Mouse (Mus musculus): ENCODE measurements around the gene Churc1. TPM values are rescaled to one million over a fixed set of nuclear protein-coding genes. Genes with fewer than 3 reads are reported as not detected.
"Not testable (repeated sequence)": the region's sequence is repeated elsewhere in the genome, so short reads cannot be mapped to it uniquely, and the experiment has no call there.

Gene Churc1
- polyA plus RNA-seq, 1 experiment from 2014 or later: 69.8 TPM

DNA sequence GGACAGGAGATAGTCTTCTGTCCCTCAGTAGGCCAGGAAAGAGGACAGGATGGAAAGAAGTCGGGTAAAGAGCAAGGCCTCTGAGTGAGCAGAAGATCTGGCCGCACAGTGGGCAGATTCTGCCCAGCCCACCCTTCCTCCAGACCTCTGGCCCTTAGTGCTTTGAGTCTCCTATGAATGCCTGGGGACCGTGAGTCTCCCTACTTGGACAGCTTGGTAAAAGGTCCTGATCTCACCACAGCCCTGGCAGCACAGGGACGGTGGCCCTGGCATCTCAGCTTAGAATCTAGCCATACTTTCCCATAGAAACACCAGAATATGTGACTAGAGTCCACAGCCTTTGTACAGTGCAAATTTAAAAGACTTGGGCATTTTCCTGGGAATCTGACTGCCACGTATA lies 14.6 kb downstream of the Churc1 start:
- Histone ChIP-seq H3K36me3 (replicated peaks; ENCODE audit: control insufficient read depth, insufficient read depth, low read depth, low read length) (no peaks in the 10 kb centered on the region), H3K4me1 (ENCODE audit: control insufficient read depth, insufficient read depth, low read length) (no peaks in the 10 kb centered on the region), H3K27ac (replicated peaks; ENCODE audit: low read depth, low read length) (no peak overlapping the region), H3K27me3 (ENCODE audit: control insufficient read depth, insufficient read depth, low read length) (no peaks in the 10 kb centered on the region), H3K9me3 (replicated peaks; ENCODE audit: control insufficient read depth, low read length) (no peaks in the 10 kb centered on the region), H3K4me2 (ENCODE audit: low read depth, low read length) (no peak overlapping the region), H3K9ac (replicated peaks; ENCODE audit: low read length) (no peak overlapping the region), H3K4me3 (ENCODE audit: low read depth, low read length) (no peak overlapping the region)
- ATAC-seq (replicated peaks; ENCODE audit: insufficient number of reproducible peaks, low FRiP score, low TSS enrichment, low read depth): no peak
- 81% methylated on average over 5 of the region's 5 CpGs for WGBS
- DNase-seq (ENCODE audit: low spot score): no peak

DNA sequence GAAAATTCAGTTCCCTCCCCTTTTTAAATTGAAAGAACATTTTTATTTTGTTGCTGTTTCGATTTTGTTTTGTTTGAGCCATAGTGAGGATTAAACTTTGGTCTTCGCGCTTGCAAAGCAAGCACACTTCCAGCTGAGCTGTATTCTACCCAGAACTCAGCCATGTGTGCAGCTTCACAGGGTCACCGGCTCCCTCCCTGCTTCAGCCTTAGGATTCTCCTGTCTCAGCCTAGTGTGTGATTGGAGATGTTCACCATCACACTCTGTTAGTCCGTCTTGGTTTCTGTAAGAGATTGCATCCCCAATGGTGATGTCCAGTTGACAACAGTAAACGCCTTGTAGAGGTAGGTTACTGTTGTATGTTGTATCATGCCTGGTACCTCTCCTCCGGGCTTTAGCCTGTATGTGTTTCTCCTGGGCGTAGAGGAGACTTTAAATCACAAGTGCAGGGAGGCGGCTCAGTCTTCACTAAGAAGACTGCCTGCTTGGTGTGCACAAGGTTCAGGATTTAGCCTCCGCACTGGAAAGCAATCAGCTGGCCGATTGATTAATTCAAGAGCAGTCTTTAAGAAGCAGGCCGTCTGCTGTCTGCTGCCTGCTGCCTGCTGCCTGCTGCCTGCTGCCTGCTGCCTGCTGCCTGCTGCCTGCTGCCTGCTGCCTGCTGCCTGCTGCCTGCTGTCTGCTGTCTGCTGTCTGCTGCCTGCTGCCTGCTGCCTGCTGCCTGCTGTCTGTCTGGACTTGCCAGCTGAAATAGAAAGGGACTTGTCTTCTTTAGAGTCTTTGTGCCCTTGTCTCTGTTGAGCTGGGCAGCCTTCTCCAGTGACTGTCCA lies 15.5 kb downstream of the Churc1 start:
- H3K36me3 ChIP-seq (replicated peaks; ENCODE audit: control insufficient read depth, insufficient read depth, low read depth, low read length): no peaks in the 10 kb centered on the region
- H3K4me3 ChIP-seq (ENCODE audit: low read depth, low read length): no peak overlapping the region
- ATAC-seq (replicated peaks; ENCODE audit: insufficient number of reproducible peaks, low FRiP score, low TSS enrichment, low read depth) (no peak), DNase-seq (ENCODE audit: low spot score) (no peak)
- 75% methylated on average over 12 of the region's 12 CpGs for WGBS
- H3K4me1 ChIP-seq (ENCODE audit: control insufficient read depth, insufficient read depth, low read length): no peaks in the 10 kb centered on the region
- H3K27me3 ChIP-seq (ENCODE audit: control insufficient read depth, insufficient read depth, low read length): no peaks in the 10 kb centered on the region
- no peaks in the 10 kb centered on the region for H3K9me3 ChIP-seq (replicated peaks; ENCODE audit: control insufficient read depth, low read length)
- no peak overlapping the region for H3K9ac ChIP-seq (replicated peaks; ENCODE audit: low read length)
- no peak overlapping the region for H3K27ac ChIP-seq (replicated peaks; ENCODE audit: low read depth, low read length)
- H3K4me2 ChIP-seq (ENCODE audit: low read depth, low read length): no peak overlapping the region

DNA sequence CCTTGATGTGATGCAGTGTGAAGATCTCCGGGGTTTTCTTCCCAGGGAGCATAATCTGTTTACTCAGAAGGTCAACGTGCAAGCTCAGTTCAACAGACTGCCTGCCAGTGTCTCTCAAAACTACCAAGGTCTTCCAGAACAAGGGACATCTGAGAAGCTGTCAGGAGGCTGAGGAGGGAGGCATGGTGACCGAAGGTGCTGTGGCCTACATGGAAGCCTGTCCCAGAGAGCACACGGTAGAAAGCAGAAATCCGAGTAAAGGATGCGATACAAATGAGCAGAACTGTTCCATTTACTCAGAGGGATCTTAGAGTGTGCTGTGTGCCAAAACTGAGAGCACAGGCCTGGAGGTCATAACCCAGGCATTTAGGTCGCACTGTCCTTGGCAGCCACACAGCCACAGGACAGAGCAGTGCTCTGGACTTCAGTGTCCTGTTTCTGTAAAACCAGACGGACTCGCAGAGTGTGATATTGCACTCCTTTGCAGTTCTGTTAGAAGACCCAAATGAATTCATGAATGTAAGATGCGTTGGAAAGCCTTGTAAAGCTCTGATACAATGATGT lies 18.8 kb downstream of the Churc1 start:
- Histone ChIP-seq H3K9me3 (replicated peaks; ENCODE audit: control insufficient read depth, low read length) (no peaks in the 10 kb centered on the region), H3K4me1 (ENCODE audit: control insufficient read depth, insufficient read depth, low read length) (no peaks in the 10 kb centered on the region), H3K4me2 (ENCODE audit: low read depth, low read length) (no peak overlapping the region), H3K9ac (replicated peaks; ENCODE audit: low read length) (no peak overlapping the region), H3K27me3 (ENCODE audit: control insufficient read depth, insufficient read depth, low read length) (no peaks in the 10 kb centered on the region), H3K4me3 (ENCODE audit: low read depth, low read length) (no peak overlapping the region), H3K36me3 (replicated peaks; ENCODE audit: control insufficient read depth, insufficient read depth, low read depth, low read length) (no peaks in the 10 kb centered on the region), H3K27ac (replicated peaks; ENCODE audit: low read depth, low read length) (no peak overlapping the region)
- WGBS: 67% methylated on average over 10 of the region's 10 CpGs
- DNase-seq (ENCODE audit: low spot score) (no peak), ATAC-seq (replicated peaks; ENCODE audit: insufficient number of reproducible peaks, low FRiP score, low TSS enrichment, low read depth) (no peak)

DNA sequence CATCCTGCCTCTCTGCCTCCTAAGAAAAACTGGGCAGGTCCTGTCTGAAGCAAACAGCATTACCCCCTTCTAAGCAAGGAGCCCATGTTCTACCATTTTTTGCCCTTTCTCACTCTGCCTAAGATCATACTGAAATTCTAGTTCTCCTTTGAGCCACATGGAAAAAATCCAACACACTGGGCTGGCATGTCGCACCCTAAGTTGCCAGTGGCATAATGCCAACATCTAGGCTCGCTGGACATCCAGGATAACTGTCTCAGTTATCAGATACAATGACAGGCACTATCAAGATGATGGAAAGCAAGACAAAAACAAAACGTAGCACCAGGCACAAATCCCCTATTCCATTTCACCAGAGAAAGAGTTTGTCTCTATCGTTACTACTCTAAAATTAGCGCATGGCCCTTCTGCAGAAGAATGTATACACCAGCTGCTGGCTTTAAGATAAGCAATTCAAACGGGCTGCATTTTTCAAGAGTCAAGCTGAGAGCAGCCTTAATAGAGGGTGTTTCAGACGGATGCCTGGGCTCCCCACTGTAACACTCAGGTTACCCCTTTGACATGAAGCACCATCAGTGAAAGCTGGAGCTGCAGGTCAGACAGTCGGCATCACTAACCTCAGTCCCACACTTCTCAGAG lies 25.2 kb downstream of the Churc1 start:
- no peak for ATAC-seq (replicated peaks; ENCODE audit: insufficient number of reproducible peaks, low FRiP score, low TSS enrichment, low read depth)
- H3K9me3 ChIP-seq (replicated peaks; ENCODE audit: control insufficient read depth, low read length): no peaks in the 10 kb centered on the region
- H3K27ac ChIP-seq (replicated peaks; ENCODE audit: low read depth, low read length): no peak overlapping the region
- H3K27me3 ChIP-seq (ENCODE audit: control insufficient read depth, insufficient read depth, low read length): no peaks in the 10 kb centered on the region
- no peak for DNase-seq (ENCODE audit: low spot score)
- WGBS: 68% methylated on average over 8 of the region's 8 CpGs
- H3K4me3 ChIP-seq (ENCODE audit: low read depth, low read length): no peak overlapping the region
- no peak overlapping the region for H3K9ac ChIP-seq (replicated peaks; ENCODE audit: low read length)
- no peaks in the 10 kb centered on the region for H3K4me1 ChIP-seq (ENCODE audit: control insufficient read depth, insufficient read depth, low read length)
- no peaks in the 10 kb centered on the region for H3K36me3 ChIP-seq (replicated peaks; ENCODE audit: control insufficient read depth, insufficient read depth, low read depth, low read length)
- no peak overlapping the region for H3K4me2 ChIP-seq (ENCODE audit: low read depth, low read length)

DNA sequence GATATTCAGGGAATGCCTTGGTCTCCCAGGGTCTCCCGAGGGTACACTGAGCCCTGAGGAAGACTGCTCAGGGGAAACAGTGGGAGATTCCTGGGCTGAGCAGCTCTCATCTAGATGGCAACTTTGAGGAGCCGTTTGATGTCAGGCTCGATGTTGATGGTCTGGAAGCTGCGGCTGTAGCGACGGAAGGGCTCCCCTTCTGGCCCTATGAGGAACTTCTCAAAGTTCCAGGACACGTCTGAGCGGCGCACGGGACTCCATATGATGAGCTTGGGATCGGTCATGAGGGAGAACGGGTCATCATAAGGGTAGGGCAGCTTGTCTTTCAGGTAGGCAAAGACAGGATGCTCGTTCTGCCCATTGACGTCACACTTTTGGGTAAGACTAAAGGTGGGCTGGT lies 27.2 kb downstream of the Churc1 start:
- not testable (repeated sequence) for ATAC-seq (replicated peaks; ENCODE audit: insufficient number of reproducible peaks, low FRiP score, low TSS enrichment, low read depth)
- WGBS: 45% methylated on average over 14 of the region's 14 CpGs

DNA sequence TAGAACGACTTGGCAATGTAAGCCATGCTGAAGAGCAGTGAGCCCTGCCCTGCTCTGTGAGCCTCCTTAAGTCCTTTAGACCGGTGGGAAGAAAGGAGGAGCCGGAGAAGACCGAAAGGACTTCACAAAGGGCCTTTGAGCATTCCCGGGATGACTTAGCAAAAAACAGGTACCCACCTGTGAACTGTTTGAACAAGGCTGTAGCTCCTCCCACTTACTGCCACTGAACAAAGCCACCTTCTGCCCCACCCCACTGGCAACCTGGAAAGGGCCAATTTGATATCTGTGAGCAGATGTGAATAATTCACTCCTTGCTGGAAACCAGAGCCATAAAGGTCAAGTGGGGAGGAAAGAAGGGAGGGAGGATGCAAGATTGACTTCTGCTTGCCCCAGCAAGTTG lies 30.0 kb downstream of the Churc1 start, which contains the start of gene Gpx2:
TSS of gene Gpx2 (minus strand) at position 205 of the 400 bp plus-strand sequence.
- Histone ChIP-seq H3K4me2 (ENCODE audit: low read depth, low read length) (no peak within 1 kb of the TSS), H3K9ac (replicated peaks; ENCODE audit: low read length) (no peak within 1 kb of the TSS), H3K4me3 (ENCODE audit: low read depth, low read length) (no peak within 1 kb of the TSS), H3K27ac (replicated peaks; ENCODE audit: low read depth, low read length) (no peak within 1 kb of the TSS), H3K9me3 (replicated peaks; ENCODE audit: control insufficient read depth, low read length) (no peaks in the 10 kb centered on the region), H3K36me3 (replicated peaks; ENCODE audit: control insufficient read depth, insufficient read depth, low read depth, low read length) (no peaks in the 10 kb centered on the region), H3K4me1 (ENCODE audit: control insufficient read depth, insufficient read depth, low read length) (no peaks in the 10 kb centered on the region), H3K27me3 (ENCODE audit: control insufficient read depth, insufficient read depth, low read length) (no peaks in the 10 kb centered on the region)
- DNase-seq (ENCODE audit: low spot score) (no peak), ATAC-seq (replicated peaks; ENCODE audit: insufficient number of reproducible peaks, low FRiP score, low TSS enrichment, low read depth) (no peak)
- 67% methylated on average over 5 of the region's 5 CpGs for WGBS

More for the DNA sequence above, 27.2 kb downstream of the Churc1 start:
- DNase-seq (ENCODE audit: low spot score); H3K4me3 ChIP-seq (ENCODE audit: low read depth, low read length); H3K4me2 ChIP-seq (ENCODE audit: low read depth, low read length); H3K4me1 ChIP-seq (ENCODE audit: control insufficient read depth, insufficient read depth, low read length); H3K27ac ChIP-seq (replicated peaks; ENCODE audit: low read depth, low read length); H3K9ac ChIP-seq (replicated peaks; ENCODE audit: low read length); H3K36me3 ChIP-seq (replicated peaks; ENCODE audit: control insufficient read depth, insufficient read depth, low read depth, low read length); H3K27me3 ChIP-seq (ENCODE audit: control insufficient read depth, insufficient read depth, low read length); H3K9me3 ChIP-seq (replicated peaks; ENCODE audit: control insufficient read depth, low read length): not testable (repeated sequence)

DNA sequence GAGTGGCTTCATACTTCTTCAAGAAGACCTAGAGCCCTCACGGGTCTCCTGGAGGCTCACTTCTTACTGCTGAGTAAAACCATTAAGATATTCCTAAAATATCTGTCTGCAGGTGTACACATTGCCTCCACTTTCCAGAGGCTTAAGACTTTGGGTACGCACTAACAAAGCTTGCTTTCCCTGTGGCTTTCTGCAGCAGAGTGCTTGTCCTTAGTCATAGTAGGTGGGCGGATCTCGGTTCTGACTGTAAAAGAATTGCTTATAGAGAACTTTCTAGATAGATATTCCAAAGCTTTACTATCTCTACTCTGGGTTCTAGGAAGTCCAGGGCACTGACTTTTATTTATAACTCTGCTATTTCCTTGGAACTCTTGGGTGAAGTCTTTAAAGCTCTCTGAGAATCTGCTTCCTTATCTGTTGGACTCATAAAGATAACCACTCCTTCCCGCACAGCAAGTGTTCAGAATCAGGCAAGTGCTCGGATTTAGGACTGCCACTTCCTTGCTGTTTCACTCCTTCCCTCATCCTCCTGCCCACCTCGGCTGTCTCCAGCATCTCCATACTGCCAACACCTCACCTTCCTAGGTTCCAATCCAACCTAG lies 31.7 kb downstream of the Churc1 start:
- Histone ChIP-seq H3K4me2 (ENCODE audit: low read depth, low read length) (no peak overlapping the region), H3K9me3 (replicated peaks; ENCODE audit: control insufficient read depth, low read length) (no peaks in the 10 kb centered on the region), H3K4me3 (ENCODE audit: low read depth, low read length) (no peak overlapping the region), H3K36me3 (replicated peaks; ENCODE audit: control insufficient read depth, insufficient read depth, low read depth, low read length) (no peaks in the 10 kb centered on the region), H3K9ac (replicated peaks; ENCODE audit: low read length) (no peak overlapping the region), H3K4me1 (ENCODE audit: control insufficient read depth, insufficient read depth, low read length) (no peaks in the 10 kb centered on the region), H3K27me3 (ENCODE audit: control insufficient read depth, insufficient read depth, low read length) (no peaks in the 10 kb centered on the region), H3K27ac (replicated peaks; ENCODE audit: low read depth, low read length) (no peak overlapping the region)
- DNase-seq (ENCODE audit: low spot score): no peak
- ATAC-seq (replicated peaks; ENCODE audit: insufficient number of reproducible peaks, low FRiP score, low TSS enrichment, low read depth): no peak
- WGBS: 85% methylated on average over 7 of the region's 7 CpGs

Data from embryonic facial prominence, embryonic 11.5 days (tissue).